Mouse (Mus musculus) cerebellum, postnatal 4 days (tissue): ENCODE measurements around the gene Ift57.

Source experiments
- DNase-seq, 2 experiments: peaks; one replicate each; pipeline ENCODE4 v3.0.0; 2022; ENCODE audit warnings: low spot score in 2 of 2, mixed read lengths in 1 of 2

Ift57 gene

GRCm38 (mm10) chr16:49753318-49753717 lies 54.3 kb downstream of the Ift57 start:
- no peak for DNase-seq

GRCm38 (mm10) chr16:49760517-49761203 lies 61.6 kb downstream of the Ift57 start:
- DNase-seq, result no peak

- no peak for DNase-seq
Observed at GRCm38 (mm10) chr16:49761981-49762380, 62.9 kb downstream of the Ift57 start.

- no peak for DNase-seq
Observed at GRCm38 (mm10) chr16:49766326-49766725, 67.3 kb downstream of the Ift57 start.

GRCm38 (mm10) chr16:49768491-49769031 lies 69.5 kb downstream of the Ift57 start:
- DNase-seq, result no peak

- no peak for DNase-seq
Observed at GRCm38 (mm10) chr16:49769831-49770261, 70.8 kb downstream of the Ift57 start.

GRCm38 (mm10) chr16:49770320-49771189 lies 71.5 kb downstream of the Ift57 start:
- no peak for DNase-seq

GRCm38 (mm10) chr16:49771609-49772396 lies 72.8 kb downstream of the Ift57 start:
- no peak for DNase-seq

GRCm38 (mm10) chr16:49772576-49772975 lies 73.5 kb downstream of the Ift57 start:
- DNase-seq, result no peak

GRCm38 (mm10) chr16:49773068-49773467 lies 74.0 kb downstream of the Ift57 start:
- DNase-seq, result no peak

- DNase-seq, result no peak
Observed at GRCm38 (mm10) chr16:49774059-49775001, 75.3 kb downstream of the Ift57 start.

GRCm38 (mm10) chr16:49775002-49775966 lies 76.3 kb downstream of the Ift57 start:
- DNase-seq, result no peak

- no peak for DNase-seq
Observed at GRCm38 (mm10) chr16:49776981-49777380, 77.9 kb downstream of the Ift57 start.

- DNase-seq, result no peak
Observed at GRCm38 (mm10) chr16:49781556-49782156, 82.6 kb downstream of the Ift57 start.

- no peak for DNase-seq
Observed at GRCm38 (mm10) chr16:49783369-49783768, 84.3 kb downstream of the Ift57 start.

- no peak for DNase-seq
Observed at GRCm38 (mm10) chr16:49786116-49786515, 87.1 kb downstream of the Ift57 start.

- DNase-seq, result no peak
Observed at GRCm38 (mm10) chr16:49787714-49788113, 88.7 kb downstream of the Ift57 start.

GRCm38 (mm10) chr16:49790575-49791465 lies 91.8 kb downstream of the Ift57 start:
- DNase-seq, result no peak
